Mouse (Mus musculus) stomach, embryonic 16.5 days (tissue): ENCODE results near the gene Tmem164. TPM values are rescaled to one million over a fixed set of nuclear protein-coding genes. Genes with fewer than 3 reads are reported as not detected.

ENCODE experiments used
- ATAC-seq: fragments of 200-750 bp; cut with Nextera tagmentation; 2 replicates; pipeline ENCODE4 v1.8.0; 2017; ENCODE audit warnings: moderate number of reproducible peaks, moderate TSS enrichment; ENCODE audit not compliant: insufficient read depth, low FRiP score
- H3K27ac ChIP-seq: fragments of 300-500 bp; sonication (generic); 2 replicates; pipeline ENCODE4 v1.5.1; 2014; ENCODE audit warnings: low read length
- H3K27me3 ChIP-seq: fragments of 300-500 bp; sonication (generic); 2 replicates; pipeline ENCODE4 v1.6.1; 2014; ENCODE audit warnings: low read length, control low read depth, mixed read lengths; ENCODE audit not compliant: control insufficient read depth, insufficient read depth
- H3K36me3 ChIP-seq: fragments of 300-500 bp; sonication (generic); 2 replicates; pipeline ENCODE4 v1.6.1; 2014; ENCODE audit warnings: low read length; ENCODE audit not compliant: control insufficient read depth, insufficient read depth
- H3K4me1 ChIP-seq: fragments of 300-500 bp; sonication (generic); 2 replicates; pipeline ENCODE4 v1.6.1; 2014; ENCODE audit warnings: low read length, control low read depth, mixed read lengths; ENCODE audit not compliant: control insufficient read depth, insufficient read depth
- H3K4me2 ChIP-seq: fragments of 300-500 bp; sonication (generic); 2 replicates; pipeline ENCODE4 v1.6.1; 2014; ENCODE audit warnings: low read depth, low read length, mixed read lengths
- H3K4me3 ChIP-seq: fragments of 300-500 bp; sonication (generic); replicated peaks from 2 replicates; pipeline ENCODE4 v1.5.1; 2014; ENCODE audit warnings: mild to moderate bottlenecking, low read length
- H3K9ac ChIP-seq: fragments of 300-500 bp; sonication (generic); 2 replicates; pipeline ENCODE4 v1.6.1; 2014; ENCODE audit warnings: low read length
- H3K9me3 ChIP-seq: fragments of 300-500 bp; sonication (generic); replicated peaks from 2 replicates; pipeline ENCODE4 v1.6.1; 2016; ENCODE audit warnings: low read length, control low read depth; ENCODE audit not compliant: control insufficient read depth
- WGBS: fragments of 180-500 bp; shearing (Covaris S2); extraction: QIAGEN DNeasy Blood & Tissue Kit; methylation state at CpG from one replicate; pipeline ENCODE4 v1.1.7; 2014; 5-methylcytosine and 5-hydroxymethylcytosine counted together
- polyA plus RNA-seq: library from polyadenylated mRNA; unstranded; fragments of >200 nt; fragmentation: Nextera tagmentation; extraction: Ambion mirVana; gene quantifications from 2 replicates; pipeline ENCODE4 v1.2.1, GENCODE M21; 2015

Tmem164 gene
- polyA plus RNA-seq, 1 experiment from 2014 or later, result 60.5 TPM

- H3K27ac ChIP-seq, result no peak overlapping the region
- no peak; the same call in 1 of the 2 replicates for ATAC-seq
- H3K9me3 ChIP-seq, result no peaks in the 10 kb centered on the region
- 52% methylated on average over 4 of the region's 4 CpGs for WGBS
- no peak overlapping the region for H3K9ac ChIP-seq
- H3K4me1 ChIP-seq, result no peaks in the 10 kb centered on the region
- 0 out of 2 replicates have a peak, but pooled peaks cover 2% of the 10 kb centered on the region for H3K36me3 ChIP-seq
- no peaks in the 10 kb centered on the region; the same call in 1 of the 2 replicates for H3K27me3 ChIP-seq
- H3K4me3 ChIP-seq, result no peak overlapping the region
- no peak overlapping the region for H3K4me2 ChIP-seq
These were observed 69.6 kb downstream of the Tmem164 start for GRCm38 (mm10) chrX:142750775-142751174.

- H3K4me3 ChIP-seq, result no peak overlapping the region
- ATAC-seq, result no peak
- WGBS, result 91% methylated on average over 6 of the region's 6 CpGs
- no peak overlapping the region for H3K9ac ChIP-seq
- no peaks in the 10 kb centered on the region for H3K4me1 ChIP-seq
- H3K9me3 ChIP-seq, result no peaks in the 10 kb centered on the region
- no peak overlapping the region for H3K4me2 ChIP-seq
- no peak overlapping the region for H3K27ac ChIP-seq
- H3K27me3 ChIP-seq, result peaks cover 3% of the 10 kb centered on the region; the same call in 1 of the 2 replicates
- no peaks in the 10 kb centered on the region for H3K36me3 ChIP-seq
These were observed 74.3 kb downstream of the Tmem164 start for GRCm38 (mm10) chrX:142755542-142755941.

GRCm38 (mm10) chrX:142760415-142760814 lies 79.2 kb downstream of the Tmem164 start:
- 56% methylated on average over 6 of the region's 6 CpGs for whole genome bisulfite sequencing
- H3K9me3 ChIP-seq, result no peaks in the 10 kb centered on the region

GRCm38 (mm10) chrX:142763337-142763736 lies 82.1 kb downstream of the Tmem164 start:
- H3K4me3 ChIP-seq, result no peak overlapping the region
- no peak overlapping the region for H3K4me2 ChIP-seq
- H3K36me3 ChIP-seq, result no peaks in the 10 kb centered on the region
- no peaks in the 10 kb centered on the region for H3K9me3 ChIP-seq
- H3K27ac ChIP-seq, result no peak overlapping the region
- 75% methylated on average over 7 of the region's 7 CpGs for WGBS
- no peaks in the 10 kb centered on the region; the same call in 1 of the 2 replicates for H3K27me3 ChIP-seq
- ATAC-seq, result no peak
- no peak overlapping the region for H3K9ac ChIP-seq
- H3K4me1 ChIP-seq, result no peaks in the 10 kb centered on the region

More at GRCm38 (mm10) chrX:142760415-142760814, 79.2 kb downstream of the Tmem164 start:
- H3K4me2 ChIP-seq, result no peak overlapping the region
- no peaks in the 10 kb centered on the region for H3K4me1 ChIP-seq
- H3K9ac ChIP-seq, result no peak overlapping the region
- no peak overlapping the region for H3K27ac ChIP-seq
- H3K4me3 ChIP-seq, result no peak overlapping the region
- H3K36me3 ChIP-seq, result no peaks in the 10 kb centered on the region
- H3K27me3 ChIP-seq, result peaks cover 3% of the 10 kb centered on the region; the same call in 1 of the 2 replicates
- ATAC-seq, result no peak

GRCm38 (mm10) chrX:142769698-142770097 lies 88.5 kb downstream of the Tmem164 start:
- no peaks in the 10 kb centered on the region for H3K4me1 ChIP-seq
- ATAC-seq, result no peak
- H3K36me3 ChIP-seq, result no peaks in the 10 kb centered on the region
- no peak overlapping the region for H3K27ac ChIP-seq
- no peak overlapping the region for H3K9ac ChIP-seq
- WGBS, result 85% methylated on average over 6 of the region's 6 CpGs
- no peak overlapping the region for H3K4me2 ChIP-seq
- H3K4me3 ChIP-seq, result no peak overlapping the region
- no peaks in the 10 kb centered on the region; the same call in 1 of the 2 replicates for H3K27me3 ChIP-seq
- no peaks in the 10 kb centered on the region for H3K9me3 ChIP-seq

- no peak for ATAC-seq
- no peak overlapping the region for H3K27ac ChIP-seq
These were observed 92.5 kb downstream of the Tmem164 start for GRCm38 (mm10) chrX:142773658-142774057.

GRCm38 (mm10) chrX:142776131-142776530 lies 94.9 kb downstream of the Tmem164 start:
- no peaks in the 10 kb centered on the region for H3K4me1 ChIP-seq
- H3K4me3 ChIP-seq, result no peak overlapping the region
- no peak overlapping the region for H3K27ac ChIP-seq
- H3K27me3 ChIP-seq, result no peaks in the 10 kb centered on the region; the same call in 1 of the 2 replicates
- no peak overlapping the region for H3K4me2 ChIP-seq
- no peaks in the 10 kb centered on the region for H3K9me3 ChIP-seq
- no peak overlapping the region for H3K9ac ChIP-seq
- no peaks in the 10 kb centered on the region for H3K36me3 ChIP-seq
- 73% methylated on average over 4 of the region's 4 CpGs for WGBS
- no peak for ATAC-seq

More at GRCm38 (mm10) chrX:142773658-142774057, 92.5 kb downstream of the Tmem164 start:
- no peaks in the 10 kb centered on the region; the same call in 1 of the 2 replicates for H3K27me3 ChIP-seq
- WGBS, result 67% methylated on average over 4 of the region's 4 CpGs
- no peak overlapping the region for H3K9ac ChIP-seq
- H3K4me2 ChIP-seq, result no peak overlapping the region
- no peaks in the 10 kb centered on the region for H3K4me1 ChIP-seq
- no peaks in the 10 kb centered on the region for H3K36me3 ChIP-seq
- H3K4me3 ChIP-seq, result no peak overlapping the region
- H3K9me3 ChIP-seq, result no peaks in the 10 kb centered on the region

GRCm38 (mm10) chrX:142778638-142779037 lies 97.4 kb downstream of the Tmem164 start:
- H3K27ac ChIP-seq, result no peak overlapping the region

GRCm38 (mm10) chrX:142786160-142787052 lies 105.2 kb downstream of the Tmem164 start:
- H3K9ac ChIP-seq, result no peak overlapping the region
- no peak overlapping the region for H3K4me3 ChIP-seq
- H3K27me3 ChIP-seq, result no peaks in the 10 kb centered on the region
- no peaks in the 10 kb centered on the region for H3K4me1 ChIP-seq
- H3K36me3 ChIP-seq, result no peaks in the 10 kb centered on the region
- no peak overlapping the region for H3K4me2 ChIP-seq
- no peak for ATAC-seq
- H3K27ac ChIP-seq, result no peak overlapping the region
- 88% methylated on average over 10 of the region's 10 CpGs for WGBS
- no peaks in the 10 kb centered on the region for H3K9me3 ChIP-seq

More at GRCm38 (mm10) chrX:142778638-142779037, 97.4 kb downstream of the Tmem164 start:
- Histone ChIP-seq H3K4me3 (no peak overlapping the region), H3K9ac (no peak overlapping the region), H3K27me3 (no peaks in the 10 kb centered on the region; the same call in 1 of the 2 replicates), H3K4me2 (no peak overlapping the region), H3K4me1 (no peaks in the 10 kb centered on the region), H3K9me3 (no peaks in the 10 kb centered on the region), H3K36me3 (no peaks in the 10 kb centered on the region)
- peak; percentile 90 for ATAC-seq
- WGBS, result 41% methylated on average over 6 of the region's 6 CpGs
